Mouse (Mus musculus) liver, postnatal 0 days (tissue): Measurements from ENCODE around the gene Rab12. TPM values are rescaled to one million over a fixed set of nuclear protein-coding genes. Genes with fewer than 3 reads are reported as not detected.
"Not testable (repeated sequence)": the region's sequence is repeated elsewhere in the genome, so short reads cannot be mapped to it uniquely, and the experiment has no call there.

Experiments
- ATAC-seq: fragments of 200-750 bp; cut with Nextera tagmentation; 2 replicates; pipeline ENCODE4 v1.8.0; 2017; ENCODE audit warnings: mild to moderate bottlenecking, moderate library complexity
- DNase-seq: peaks from one replicate; pipeline ENCODE4 v3.0.0-alpha.2; 2016
- H3K27ac ChIP-seq: fragments of 300-500 bp; sonication (generic); 2 replicates; pipeline ENCODE4 v1.5.1; 2014; ENCODE audit warnings: antibody characterized with exemption, moderate library complexity, mild to moderate bottlenecking, low read depth
- H3K27me3 ChIP-seq: fragments of 300-500 bp; sonication (generic); 2 replicates; pipeline ENCODE4 v1.6.1; 2014; ENCODE audit warnings: low read length, control low read depth, mixed read lengths; ENCODE audit not compliant: insufficient read depth
- H3K36me3 ChIP-seq: fragments of 300-500 bp; sonication (generic); replicated peaks from 2 replicates; pipeline ENCODE4 v1.6.1; 2014; ENCODE audit warnings: mild to moderate bottlenecking, control low read depth, low read length, moderate library complexity, mixed read lengths; ENCODE audit not compliant: insufficient read depth
- H3K4me1 ChIP-seq: fragments of 300-500 bp; sonication (generic); 2 replicates; pipeline ENCODE4 v1.6.1; 2014; ENCODE audit warnings: antibody characterized with exemption, mild to moderate bottlenecking, control low read depth; ENCODE audit not compliant: insufficient read depth
- H3K4me2 ChIP-seq: fragments of 300-500 bp; sonication (generic); 2 replicates; pipeline ENCODE4 v1.6.1; 2014; ENCODE audit warnings: low read depth, mild to moderate bottlenecking, low read length, moderate library complexity, mixed read lengths
- H3K4me3 ChIP-seq: fragments of 300-500 bp; sonication (generic); 2 replicates; pipeline ENCODE4 v1.5.1; 2014; ENCODE audit warnings: low read depth, low read length
- H3K9ac ChIP-seq: fragments of 300-500 bp; sonication (generic); replicated peaks from 2 replicates; pipeline ENCODE4 v1.6.1; 2014; ENCODE audit warnings: mild to moderate bottlenecking, moderate library complexity
- H3K9me3 ChIP-seq: fragments of 300-500 bp; sonication (generic); 2 replicates; pipeline ENCODE4 v1.6.1; 2016; ENCODE audit warnings: mild to moderate bottlenecking, control low read depth, low read length, mixed read lengths
- CTCF ChIP-seq: sonication (generic); IDR thresholded peaks from 2 replicates; pipeline ENCODE4 v1.5.1; 2016; ENCODE audit warnings: antibody characterized with exemption, low read depth
- EP300 ChIP-seq: IDR thresholded peaks from 2 replicates; pipeline ENCODE4 v1.6.1; 2016; ENCODE audit warnings: antibody characterized with exemption, low read depth, mild to moderate bottlenecking
- WGBS: fragments of 180-500 bp; shearing (Covaris S2); extraction: QIAGEN DNeasy Blood & Tissue Kit; methylation state at CpG from one replicate; pipeline ENCODE4 v1.1.7; 2014; ENCODE audit not compliant: insufficient replicate concordance; 5-methylcytosine and 5-hydroxymethylcytosine counted together
- polyA plus RNA-seq: library from polyadenylated mRNA; unstranded; fragments of >200 nt; fragmentation: Nextera tagmentation; extraction: Ambion mirVana; gene quantifications from 2 replicates; pipeline ENCODE4 v1.2.1, GENCODE M21; 2015

Rab12 gene
- polyA plus RNA-seq, 1 experiment from 2014 or later, result 8.2 TPM

DNA sequence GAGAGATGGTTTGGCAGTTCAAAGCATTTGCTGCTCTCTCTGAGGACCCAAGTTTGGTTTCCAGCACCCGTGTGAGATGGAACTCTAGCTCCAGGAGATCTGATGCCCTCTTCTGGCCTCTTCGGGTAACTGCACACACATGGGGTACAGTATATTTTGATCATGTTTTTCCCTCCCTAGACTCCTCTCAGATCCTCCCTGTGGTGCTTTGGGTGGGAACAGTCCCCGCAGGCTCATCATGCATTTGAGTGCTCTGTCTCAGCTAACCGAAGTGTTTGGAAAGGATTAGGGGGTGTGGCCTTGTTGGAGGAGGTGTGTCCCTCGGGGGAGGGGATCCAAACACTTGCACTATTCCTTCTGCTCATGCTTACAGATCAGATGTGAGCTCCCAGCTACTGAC, 31.0 kb upstream of the Rab12 start:
- no peak for TF ChIP-seq CTCF
- TF ChIP-seq EP300, result no peak
- ATAC-seq, result no peak
- no peaks in the 10 kb centered on the region for H3K36me3 ChIP-seq
- no peaks in the 10 kb centered on the region for H3K4me1 ChIP-seq
- no peak overlapping the region for H3K4me2 ChIP-seq
- H3K27me3 ChIP-seq, result no peaks in the 10 kb centered on the region
- peaks cover 3% of the 10 kb centered on the region; the same call in 1 of the 2 replicates for H3K9me3 ChIP-seq
- H3K9ac ChIP-seq, result no peak overlapping the region
- H3K4me3 ChIP-seq, result no peak overlapping the region
- 81% methylated on average over 5 of the region's 5 CpGs for WGBS
- H3K27ac ChIP-seq, result no peak overlapping the region
- DNase-seq, result no peak

DNA sequence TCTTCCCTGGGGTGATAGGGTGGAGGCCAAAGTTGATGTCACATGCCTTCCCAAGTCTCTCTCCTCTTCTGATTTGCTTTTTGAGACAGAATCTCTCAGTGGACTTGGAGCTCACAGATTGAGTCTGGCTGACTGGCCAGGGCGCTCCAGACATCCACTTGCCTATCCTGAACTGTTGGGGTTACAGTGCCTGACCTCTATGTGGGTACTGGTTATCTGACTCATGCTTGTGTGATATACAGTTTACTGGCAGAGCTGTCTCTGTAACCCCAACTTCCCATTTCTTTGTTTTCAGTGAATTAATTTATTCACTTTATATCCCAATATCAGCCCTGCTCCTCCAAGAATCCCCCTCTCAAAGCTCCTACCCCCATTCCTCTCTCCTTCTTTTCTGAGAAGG, 12.8 kb upstream of the Rab12 start:
- no peak overlapping the region for H3K4me2 ChIP-seq
- H3K9me3 ChIP-seq, result no peaks in the 10 kb centered on the region

GRCm38 (mm10) chr17:66523396-66523795, 3.9 kb upstream of the Rab12 start:
- Histone ChIP-seq H3K27me3 (no peaks in the 10 kb centered on the region), H3K9ac (no peak overlapping the region), H3K4me2 (no peak overlapping the region), H3K9me3 (no peaks in the 10 kb centered on the region), H3K4me1 (peaks cover 8% of the 10 kb centered on the region), H3K4me3 (no peak overlapping the region), H3K36me3 (no peaks in the 10 kb centered on the region), H3K27ac (no peak overlapping the region)
- no peak for DNase-seq
- WGBS, result 70% methylated on average over 5 of the region's 5 CpGs
- TF ChIP-seq EP300 (no peak), CTCF (no peak)
- ATAC-seq, result no peak

More for the DNA sequence above, 12.8 kb upstream of the Rab12 start:
- Histone ChIP-seq H3K27ac (no peak overlapping the region), H3K9ac (no peak overlapping the region), H3K4me1 (no peaks in the 10 kb centered on the region), H3K27me3 (no peaks in the 10 kb centered on the region), H3K36me3 (no peaks in the 10 kb centered on the region), H3K4me3 (no peak overlapping the region)
- 70% methylated on average over 1 of the region's 1 CpGs for WGBS
- DNase-seq (no peak), ATAC-seq (no peak)
- TF ChIP-seq EP300, result no peak
- no peak for TF ChIP-seq CTCF

GRCm38 (mm10) chr17:66522631-66523030, 3.1 kb upstream of the Rab12 start:
- not testable (repeated sequence) for H3K27me3 ChIP-seq, H3K9me3 ChIP-seq, H3K9ac ChIP-seq, H3K4me2 ChIP-seq, DNase-seq, H3K27ac ChIP-seq, H3K4me3 ChIP-seq, ATAC-seq, H3K36me3 ChIP-seq
- H3K4me1 ChIP-seq, result peaks cover 13% of the 10 kb centered on the region
- 73% methylated on average over 1 of the region's 1 CpGs for WGBS

GRCm38 (mm10) chr17:66518877-66519553, 514 bp downstream of the Rab12 start:
- Histone ChIP-seq H3K27me3 (no peaks in the 10 kb centered on the region), H3K4me1 (peaks cover 13% of the 10 kb centered on the region), H3K27ac (peak overlapping the region; percentile 77), H3K9me3 (no peaks in the 10 kb centered on the region), H3K4me3 (peak overlapping the region; percentile 98), H3K4me2 (peak overlapping the region; percentile 90), H3K36me3 (no peaks in the 10 kb centered on the region), H3K9ac (peak overlapping the region; percentile 95)
- TF ChIP-seq CTCF (no peak), EP300 (no peak)
- DNase-seq (peak; percentile 50), ATAC-seq (peak; percentile 72)
- under 1% methylated on average over 52 of the region's 57 CpGs for WGBS

DNA sequence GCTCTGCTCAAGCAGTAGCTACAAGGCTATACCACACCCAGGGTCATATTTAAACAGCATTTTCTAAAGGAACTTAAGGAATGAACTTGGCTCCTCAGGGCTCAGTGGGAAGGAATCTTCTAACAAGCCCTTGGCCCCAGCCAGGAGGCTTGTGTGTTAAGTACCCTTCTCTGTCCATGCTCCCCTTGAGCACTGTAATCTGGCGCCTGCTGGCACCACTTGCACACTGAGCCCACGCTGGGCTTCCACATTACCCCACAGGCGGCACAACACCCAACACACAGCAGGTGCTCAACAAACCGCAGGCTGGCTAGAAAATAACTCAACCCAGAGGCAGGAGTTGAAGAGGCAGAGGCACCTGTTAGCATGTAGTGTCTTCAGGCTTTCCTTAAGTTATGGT, 2.6 kb downstream of the Rab12 start:
- Histone ChIP-seq H3K4me2 (no peak overlapping the region), H3K27me3 (no peaks in the 10 kb centered on the region), H3K4me3 (no peak overlapping the region), H3K4me1 (peaks cover 13% of the 10 kb centered on the region), H3K36me3 (no peaks in the 10 kb centered on the region), H3K9ac (no peak overlapping the region), H3K9me3 (no peaks in the 10 kb centered on the region), H3K27ac (no peak overlapping the region)
- DNase-seq (no peak), ATAC-seq (no peak)
- 87% methylated on average over 4 of the region's 4 CpGs for WGBS
- TF ChIP-seq CTCF (no peak), EP300 (no peak)
